Mouse (Mus musculus) adipose tissue, adult 10 weeks (tissue): Measurements from ENCODE around the gene Dlx1. TPM values are rescaled to one million over a fixed set of nuclear protein-coding genes. Genes with fewer than 3 reads are reported as not detected.

Experiments
- polyA plus RNA-seq: library from polyadenylated mRNA; stranded (reverse); fragments of 350-450 nt; fragmentation: Illumina TruSeq; extraction: RNeasy Lipid Tissue Mini Kit (QIAGEN cat#74804); gene quantifications from one replicate; pipeline ENCODE4 v1.2.3, GENCODE M21; 2014; ENCODE audit warnings: low read depth, low replicate concordance

Gene Dlx1
- polyA plus RNA-seq: not detected

GRCm38 (mm10) chr2:71528014-71528713 is at the start of gene Dlx1:
Gene Dlx1, plus strand, starts transcription at chr2:71528113.

GRCm38 (mm10) chr2:71546640-71547071 is 18.7 kb downstream of the Dlx1 start, which contains the start of gene Dlx2:
Gene Dlx2, minus strand, starts transcription at chr2:71546754.

Other genes starting within 250 kb of the Dlx1 start
- 19.9 TPM for gene Slc25a12, start 160.4 kb upstream of the Dlx1 start, polyA plus RNA-seq
- 29.5 TPM for gene Hat1, start 139.2 kb upstream of the Dlx1 start, polyA plus RNA-seq
- gene Metap1d, start 74.8 kb upstream of the Dlx1 start, polyA plus RNA-seq: 25.3 TPM
- gene Dlx2, start 18.6 kb downstream of the Dlx1 start, polyA plus RNA-seq: not detected
- gene Itga6, start 217.5 kb downstream of the Dlx1 start, polyA plus RNA-seq: 64.0 TPM